Mouse (Mus musculus): ENCODE measurements around the gene Ppp1r13b. TPM values are rescaled to one million over a fixed set of nuclear protein-coding genes. Genes with fewer than 3 reads are reported as not detected.

Ppp1r13b gene
- polyA plus RNA-seq, 1 experiment from 2014 or later: 15.5 TPM

DNA sequence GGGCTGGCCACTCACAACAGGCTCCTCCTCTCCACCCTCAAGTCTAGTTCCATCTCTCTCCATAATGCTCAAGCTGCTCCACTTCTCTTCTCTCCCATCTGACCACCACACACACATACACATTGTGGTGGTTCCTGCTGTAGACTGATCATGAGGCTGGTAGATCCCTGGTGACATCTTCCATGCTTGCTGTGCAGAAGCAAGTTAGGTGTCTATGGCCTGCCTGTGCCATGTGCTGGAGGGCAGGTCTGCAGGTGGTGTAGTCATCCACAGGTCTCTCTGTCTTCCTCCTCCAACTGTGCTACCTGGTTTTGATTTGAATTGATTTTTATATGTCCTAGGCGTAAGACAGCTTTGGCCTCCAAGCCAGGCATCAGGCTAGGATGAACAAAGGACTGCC is 14.9 kb downstream of the Ppp1r13b start:
- H3K4me3 ChIP-seq (ENCODE audit: control insufficient read depth in 1 of 2, insufficient read depth in 1 of 2, low read depth in 1 of 2, low read length in 2 of 2): no peak overlapping the region
- peaks cover 31 to 44% of the 10 kb centered on the region in 2 experiments for H3K4me1 ChIP-seq (ENCODE audit: control insufficient read depth in 2 of 2, insufficient read depth in 2 of 2, low read length in 2 of 2)
- no peak overlapping the region for H3K9ac ChIP-seq (ENCODE audit: low read length)
- H3K27me3 ChIP-seq (ENCODE audit: control insufficient read depth, insufficient read depth, low read length): no peaks in the 10 kb centered on the region
- no peak for ATAC-seq (ENCODE audit: insufficient number of reproducible peaks, insufficient read depth, low FRiP score, low read depth)
- H3K9me3 ChIP-seq (ENCODE audit: control insufficient read depth, low read length): no peaks in the 10 kb centered on the region
- no peak overlapping the region for H3K27ac ChIP-seq (replicated peaks in 1 of 2; ENCODE audit: control insufficient read depth in 1 of 2, insufficient read depth in 1 of 2, low read depth in 2 of 2, low read length in 2 of 2)
- no peak overlapping the region for H3K4me2 ChIP-seq (ENCODE audit: low read length)
- 96% methylated on average over 1 of the region's 1 CpGs for WGBS
- no peaks in the 10 kb centered on the region for H3K36me3 ChIP-seq (ENCODE audit: control insufficient read depth, insufficient read depth, low read length)

DNA sequence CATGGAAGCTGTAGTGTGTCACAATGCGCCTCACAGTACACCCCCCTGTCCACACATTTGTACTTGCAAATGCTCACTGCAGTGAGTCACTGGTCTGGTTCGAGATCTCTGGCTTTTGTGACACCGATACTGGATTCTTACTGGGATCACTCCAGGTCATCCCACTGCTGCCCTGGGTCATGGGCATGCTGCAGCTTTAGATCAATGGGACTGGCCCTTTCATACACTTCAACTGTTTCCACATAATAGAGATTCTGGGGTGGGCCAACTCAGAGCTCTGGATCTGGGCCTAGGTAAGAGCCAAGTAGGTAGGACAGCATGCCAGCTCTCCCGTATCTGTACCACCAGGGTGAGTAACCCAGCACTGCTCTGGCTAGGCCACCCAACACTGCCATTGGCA is 16.1 kb downstream of the Ppp1r13b start:
- Histone ChIP-seq H3K27ac (replicated peaks in 1 of 2; ENCODE audit: control insufficient read depth in 1 of 2, insufficient read depth in 1 of 2, low read depth in 2 of 2, low read length in 2 of 2) (no peak overlapping the region), H3K27me3 (ENCODE audit: control insufficient read depth, insufficient read depth, low read length) (no peaks in the 10 kb centered on the region), H3K36me3 (ENCODE audit: control insufficient read depth, insufficient read depth, low read length) (no peaks in the 10 kb centered on the region), H3K9me3 (ENCODE audit: control insufficient read depth, low read length) (no peaks in the 10 kb centered on the region), H3K4me2 (ENCODE audit: low read length) (no peak overlapping the region), H3K4me1 (ENCODE audit: control insufficient read depth in 2 of 2, insufficient read depth in 2 of 2, low read length in 2 of 2) (peaks cover 27 to 33% of the 10 kb centered on the region in 2 experiments), H3K4me3 (ENCODE audit: control insufficient read depth in 1 of 2, insufficient read depth in 1 of 2, low read depth in 1 of 2, low read length in 2 of 2) (no peak overlapping the region), H3K9ac (ENCODE audit: low read length) (no peak overlapping the region)
- 77% methylated on average over 4 of the region's 4 CpGs for WGBS
- no peak for ATAC-seq (ENCODE audit: insufficient number of reproducible peaks, insufficient read depth, low FRiP score, low read depth)

DNA sequence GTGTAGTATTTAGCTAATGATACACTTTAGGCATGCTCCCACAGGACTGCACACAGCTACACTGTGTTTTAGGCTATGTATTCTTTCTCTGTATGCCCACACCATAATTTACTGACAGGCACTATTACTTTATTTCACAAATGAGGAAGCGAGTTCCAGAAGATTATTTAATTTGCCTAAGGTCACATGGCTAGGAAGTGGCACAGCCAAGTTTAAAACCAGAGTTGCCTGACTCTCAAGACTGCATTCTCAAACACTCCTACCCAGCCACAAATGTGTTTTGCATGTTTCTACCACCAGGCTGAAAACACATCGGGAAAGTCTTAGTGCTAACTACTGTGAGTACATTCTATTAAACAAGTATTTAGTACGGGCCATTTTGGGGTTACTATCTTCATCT is 18.7 kb downstream of the Ppp1r13b start:
- H3K4me2 ChIP-seq (ENCODE audit: low read length): no peak overlapping the region
- no peak overlapping the region for H3K4me3 ChIP-seq (ENCODE audit: control insufficient read depth in 1 of 2, insufficient read depth in 1 of 2, low read depth in 1 of 2, low read length in 2 of 2)
- no peak overlapping the region for H3K27ac ChIP-seq (replicated peaks in 1 of 2; ENCODE audit: control insufficient read depth in 1 of 2, insufficient read depth in 1 of 2, low read depth in 2 of 2, low read length in 2 of 2)
- no peak for ATAC-seq (ENCODE audit: insufficient number of reproducible peaks, insufficient read depth, low FRiP score, low read depth)
- no peak overlapping the region for H3K9ac ChIP-seq (ENCODE audit: low read length)
- no peaks in the 10 kb centered on the region for H3K9me3 ChIP-seq (ENCODE audit: control insufficient read depth, low read length)
- H3K4me1 ChIP-seq (ENCODE audit: control insufficient read depth in 2 of 2, insufficient read depth in 2 of 2, low read length in 2 of 2): peaks cover 19 to 22% of the 10 kb centered on the region in 2 experiments
- WGBS: 82% methylated on average over 3 of the region's 3 CpGs
- H3K36me3 ChIP-seq (ENCODE audit: control insufficient read depth, insufficient read depth, low read length): no peaks in the 10 kb centered on the region
- no peaks in the 10 kb centered on the region for H3K27me3 ChIP-seq (ENCODE audit: control insufficient read depth, insufficient read depth, low read length)

DNA sequence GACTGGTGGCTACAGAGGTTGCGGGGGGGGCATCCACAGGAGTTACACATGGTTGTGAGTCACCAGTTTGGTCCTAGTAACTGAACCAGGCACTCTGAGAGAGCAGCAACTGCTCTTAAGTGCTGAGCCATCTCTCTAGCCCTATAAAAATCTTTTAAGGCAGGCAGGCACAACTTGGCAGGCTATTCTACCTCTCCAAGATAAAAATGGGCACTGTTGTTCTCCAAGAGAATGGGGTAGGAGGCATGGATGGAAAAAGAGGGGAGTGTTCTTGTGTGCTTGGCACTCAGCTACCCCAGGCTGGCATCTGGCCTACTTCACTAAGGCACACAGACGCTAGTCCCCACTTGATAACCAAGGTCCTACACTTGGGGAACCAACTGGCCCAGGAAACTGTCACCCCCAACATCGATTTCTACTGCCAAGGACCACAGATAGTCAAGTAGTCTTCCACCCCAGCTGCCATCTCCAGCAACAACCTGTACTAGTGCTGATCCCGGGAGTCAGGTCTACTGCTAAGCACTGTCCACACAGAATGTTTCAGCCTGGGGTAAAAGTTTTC is 19.5 kb downstream of the Ppp1r13b start:
- no peak overlapping the region for H3K27ac ChIP-seq (replicated peaks in 1 of 2; ENCODE audit: control insufficient read depth in 1 of 2, insufficient read depth in 1 of 2, low read depth in 2 of 2, low read length in 2 of 2)
- H3K4me1 ChIP-seq (ENCODE audit: control insufficient read depth in 2 of 2, insufficient read depth in 2 of 2, low read length in 2 of 2): peaks cover 15 to 17% of the 10 kb centered on the region in 2 experiments
- WGBS: 76% methylated on average over 4 of the region's 4 CpGs

DNA sequence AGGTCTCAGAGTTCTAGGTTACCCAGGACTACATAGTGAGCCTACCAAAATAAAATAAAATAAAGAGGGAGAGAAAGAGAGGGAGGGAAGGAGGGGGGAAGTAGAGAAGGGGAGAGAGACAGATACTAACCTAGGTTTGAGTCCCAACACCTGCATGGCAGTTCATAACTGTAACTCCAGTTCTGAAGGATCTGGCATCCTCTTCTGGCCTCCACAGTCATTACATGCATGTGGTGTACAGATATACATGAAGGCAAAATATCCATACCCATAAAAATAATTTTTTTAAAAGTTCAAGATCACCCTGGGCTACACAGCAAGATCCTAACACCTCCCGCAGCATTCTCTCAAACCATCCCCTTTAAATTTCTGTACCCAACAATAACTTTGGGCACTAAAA is 20.9 kb downstream of the Ppp1r13b start:
- Histone ChIP-seq H3K27me3 (ENCODE audit: control insufficient read depth, insufficient read depth, low read length) (no peaks in the 10 kb centered on the region), H3K4me2 (ENCODE audit: low read length) (no peak overlapping the region), H3K4me1 (ENCODE audit: control insufficient read depth in 2 of 2, insufficient read depth in 2 of 2, low read length in 2 of 2) (peaks cover 7 to 23% of the 10 kb centered on the region in 2 experiments), H3K27ac (replicated peaks in 1 of 2; ENCODE audit: control insufficient read depth in 1 of 2, insufficient read depth in 1 of 2, low read depth in 2 of 2, low read length in 2 of 2) (no peak overlapping the region), H3K9me3 (ENCODE audit: control insufficient read depth, low read length) (no peaks in the 10 kb centered on the region), H3K4me3 (ENCODE audit: control insufficient read depth in 1 of 2, insufficient read depth in 1 of 2, low read depth in 1 of 2, low read length in 2 of 2) (no peak overlapping the region), H3K36me3 (ENCODE audit: control insufficient read depth, insufficient read depth, low read length) (no peaks in the 10 kb centered on the region), H3K9ac (ENCODE audit: low read length) (no peak overlapping the region)
- ATAC-seq (ENCODE audit: insufficient number of reproducible peaks, insufficient read depth, low FRiP score, low read depth): no peak
- 100% methylated on average over 1 of the region's 1 CpGs for WGBS

More for the DNA sequence above, 19.5 kb downstream of the Ppp1r13b start:
- no peak overlapping the region for H3K4me2 ChIP-seq (ENCODE audit: low read length)
- no peak overlapping the region for H3K9ac ChIP-seq (ENCODE audit: low read length)
- no peak overlapping the region for H3K4me3 ChIP-seq (ENCODE audit: control insufficient read depth in 1 of 2, insufficient read depth in 1 of 2, low read depth in 1 of 2, low read length in 2 of 2)
- ATAC-seq (ENCODE audit: insufficient number of reproducible peaks, insufficient read depth, low FRiP score, low read depth): no peak
- H3K9me3 ChIP-seq (ENCODE audit: control insufficient read depth, low read length): no peaks in the 10 kb centered on the region
- no peaks in the 10 kb centered on the region for H3K36me3 ChIP-seq (ENCODE audit: control insufficient read depth, insufficient read depth, low read length)
- no peaks in the 10 kb centered on the region for H3K27me3 ChIP-seq (ENCODE audit: control insufficient read depth, insufficient read depth, low read length)

DNA sequence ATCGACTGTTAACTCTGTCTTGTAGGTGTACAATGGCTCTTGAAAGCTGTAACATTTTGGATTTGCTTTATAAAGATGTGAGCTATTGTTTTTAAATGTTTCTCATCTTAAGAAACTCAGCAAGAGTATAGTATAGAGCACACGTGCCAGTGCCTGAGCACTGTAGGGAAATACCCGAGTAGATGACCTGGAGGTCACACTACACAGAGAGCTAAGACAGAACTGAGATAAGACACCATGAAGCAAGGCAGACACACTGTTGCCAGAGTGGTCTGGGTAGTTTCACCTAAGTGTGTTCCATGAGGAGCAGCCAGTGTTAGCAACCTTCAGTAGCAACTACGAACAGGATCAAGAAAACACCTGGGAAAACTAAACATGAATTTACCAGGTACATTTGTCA is 25.1 kb downstream of the Ppp1r13b start:
- peak overlapping the region; percentile 44 to 45 for H3K27ac ChIP-seq (replicated peaks in 1 of 2; ENCODE audit: control insufficient read depth in 1 of 2, insufficient read depth in 1 of 2, low read depth in 2 of 2, low read length in 2 of 2)
- H3K9me3 ChIP-seq (ENCODE audit: control insufficient read depth, low read length): no peaks in the 10 kb centered on the region
- no peak overlapping the region for H3K9ac ChIP-seq (ENCODE audit: low read length)
- H3K27me3 ChIP-seq (ENCODE audit: control insufficient read depth, insufficient read depth, low read length): no peaks in the 10 kb centered on the region
- WGBS: 10% methylated on average over 4 of the region's 4 CpGs
- H3K4me2 ChIP-seq (ENCODE audit: low read length): 0 out of 2 replicates have a peak overlapping the region, but pooled peaks have one; percentile 15
- H3K4me3 ChIP-seq (ENCODE audit: control insufficient read depth in 1 of 2, insufficient read depth in 1 of 2, low read depth in 1 of 2, low read length in 2 of 2): no peak overlapping the region
- no peaks in the 10 kb centered on the region for H3K36me3 ChIP-seq (ENCODE audit: control insufficient read depth, insufficient read depth, low read length)
- ATAC-seq (ENCODE audit: insufficient number of reproducible peaks, insufficient read depth, low FRiP score, low read depth): peak; percentile 91
- H3K4me1 ChIP-seq (ENCODE audit: control insufficient read depth in 2 of 2, insufficient read depth in 2 of 2, low read length in 2 of 2): peaks cover 3 to 20% of the 10 kb centered on the region in 2 experiments

DNA sequence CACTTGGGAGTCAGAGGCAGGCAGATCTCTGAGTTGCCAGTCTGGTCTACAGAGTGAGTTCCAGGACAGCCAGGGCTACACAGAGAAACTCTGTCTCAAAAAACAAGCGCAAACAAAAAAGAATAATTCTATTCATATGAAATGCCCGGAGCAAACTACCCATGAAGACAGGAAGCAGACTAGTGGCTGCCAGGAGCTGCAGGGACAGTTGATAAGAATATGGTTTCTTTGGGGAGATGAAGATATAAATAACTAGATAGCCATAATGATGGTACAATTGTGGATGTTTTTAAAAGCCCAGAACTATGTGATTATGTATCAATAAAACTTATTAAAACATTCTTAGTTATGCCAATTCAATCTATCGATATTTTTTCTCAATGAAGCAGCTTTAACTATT is 25.9 kb downstream of the Ppp1r13b start:
- H3K27me3 ChIP-seq (ENCODE audit: control insufficient read depth, insufficient read depth, low read length): no peaks in the 10 kb centered on the region
- H3K4me2 ChIP-seq (ENCODE audit: low read length): no peak overlapping the region
- ATAC-seq (ENCODE audit: insufficient number of reproducible peaks, insufficient read depth, low FRiP score, low read depth): no peak
- H3K36me3 ChIP-seq (ENCODE audit: control insufficient read depth, insufficient read depth, low read length): no peaks in the 10 kb centered on the region
- peak overlapping the region in 1 of 2 experiments; percentile 34; a peak in 1 of 4 replicates for H3K27ac ChIP-seq (replicated peaks in 1 of 2; ENCODE audit: control insufficient read depth in 1 of 2, insufficient read depth in 1 of 2, low read depth in 2 of 2, low read length in 2 of 2)
- 52% methylated on average over 3 of the region's 3 CpGs for WGBS
- H3K9me3 ChIP-seq (ENCODE audit: control insufficient read depth, low read length): no peaks in the 10 kb centered on the region
- H3K4me3 ChIP-seq (ENCODE audit: control insufficient read depth in 1 of 2, insufficient read depth in 1 of 2, low read depth in 1 of 2, low read length in 2 of 2): no peak overlapping the region
- H3K9ac ChIP-seq (ENCODE audit: low read length): no peak overlapping the region
- H3K4me1 ChIP-seq (ENCODE audit: control insufficient read depth in 2 of 2, insufficient read depth in 2 of 2, low read length in 2 of 2): peaks cover 3 to 20% of the 10 kb centered on the region in 2 experiments

DNA sequence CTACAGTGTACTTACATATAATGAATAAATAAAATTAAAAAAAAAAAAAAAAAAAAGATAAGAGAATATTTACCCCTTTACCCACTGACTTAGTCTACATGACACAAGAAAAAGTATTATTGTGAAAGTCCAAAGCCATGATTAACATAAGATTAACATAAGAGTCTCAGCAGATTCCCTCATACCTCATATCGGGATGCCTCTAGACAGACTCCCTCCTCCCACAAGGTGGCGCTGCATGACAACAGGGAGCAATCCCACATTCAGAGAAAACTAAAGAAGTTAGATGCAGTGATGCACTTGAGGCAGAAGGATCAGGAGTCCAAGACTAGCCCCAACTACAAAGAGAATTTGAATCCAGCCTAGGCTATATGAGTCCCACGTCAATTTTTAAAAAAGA is 29.7 kb downstream of the Ppp1r13b start:
- ATAC-seq (ENCODE audit: insufficient number of reproducible peaks, insufficient read depth, low FRiP score, low read depth): no peak
- Histone ChIP-seq H3K4me2 (ENCODE audit: low read length) (no peak overlapping the region), H3K4me3 (ENCODE audit: control insufficient read depth in 1 of 2, insufficient read depth in 1 of 2, low read depth in 1 of 2, low read length in 2 of 2) (no peak overlapping the region), H3K9ac (ENCODE audit: low read length) (no peak overlapping the region), H3K27me3 (ENCODE audit: control insufficient read depth, insufficient read depth, low read length) (no peaks in the 10 kb centered on the region), H3K27ac (replicated peaks in 1 of 2; ENCODE audit: control insufficient read depth in 1 of 2, insufficient read depth in 1 of 2, low read depth in 2 of 2, low read length in 2 of 2) (no peak overlapping the region), H3K36me3 (ENCODE audit: control insufficient read depth, insufficient read depth, low read length) (no peaks in the 10 kb centered on the region), H3K4me1 (ENCODE audit: control insufficient read depth in 2 of 2, insufficient read depth in 2 of 2, low read length in 2 of 2) (peaks cover 3 to 17% of the 10 kb centered on the region in 2 experiments; a peak in 3 of 4 replicates), H3K9me3 (ENCODE audit: control insufficient read depth, low read length) (no peaks in the 10 kb centered on the region)
- 22% methylated on average over 3 of the region's 3 CpGs for WGBS

Data from heart, embryonic 14.5 days (tissue).